Mouse (Mus musculus): ENCODE data around the gene Ddx41. TPM values are rescaled to one million over a fixed set of nuclear protein-coding genes. Genes with fewer than 3 reads are reported as not detected.

Ddx41 gene
- total RNA-seq, 4 experiments from 2014 or later: 8.3 to 12.2 (median 9.2) TPM

DNA sequence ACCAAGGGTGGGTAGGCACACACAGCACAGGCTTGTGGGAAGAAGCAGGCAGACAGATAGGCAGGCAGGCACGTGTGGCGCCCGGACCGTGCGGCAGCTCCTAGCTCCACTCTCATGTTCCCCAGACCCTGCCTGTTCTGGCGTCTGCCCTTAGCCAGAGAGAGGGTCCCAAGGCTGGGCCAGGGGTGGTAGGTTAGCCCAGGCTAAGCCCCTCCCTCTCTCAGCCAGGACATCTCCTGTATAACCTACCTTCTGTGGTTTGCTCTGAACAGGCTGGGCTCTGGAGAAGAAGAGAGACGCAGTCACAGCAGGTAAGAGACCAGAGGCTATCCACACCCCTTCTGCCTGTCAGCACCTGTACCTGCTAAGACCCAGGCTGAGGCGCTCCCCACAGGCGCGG is 27.9 kb downstream of the Ddx41 start:
- no peak for DNase-seq (ENCODE audit: low spot score in 2 of 2)

DNA sequence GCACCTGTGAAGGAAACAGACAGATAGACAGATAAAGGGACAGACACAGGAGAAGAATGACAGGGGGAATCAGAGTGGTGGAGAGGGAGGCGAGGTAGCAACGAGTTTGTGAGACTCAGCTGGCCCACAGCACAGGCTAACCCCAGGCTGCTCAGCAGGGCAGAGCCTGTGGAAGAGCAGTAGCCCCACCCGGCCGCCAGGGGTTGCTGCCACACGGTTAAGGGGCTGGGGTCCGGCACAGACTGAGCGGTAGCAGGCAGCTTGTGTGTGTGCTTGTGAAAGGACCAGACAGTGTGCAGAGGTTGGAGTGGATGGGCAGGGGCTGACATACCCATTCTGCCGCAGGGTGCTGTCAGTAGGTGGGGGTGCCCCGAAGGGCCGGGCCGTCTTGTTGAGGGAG is 28.6 kb downstream of the Ddx41 start:
- no peak for DNase-seq (ENCODE audit: low spot score in 2 of 2)

DNA sequence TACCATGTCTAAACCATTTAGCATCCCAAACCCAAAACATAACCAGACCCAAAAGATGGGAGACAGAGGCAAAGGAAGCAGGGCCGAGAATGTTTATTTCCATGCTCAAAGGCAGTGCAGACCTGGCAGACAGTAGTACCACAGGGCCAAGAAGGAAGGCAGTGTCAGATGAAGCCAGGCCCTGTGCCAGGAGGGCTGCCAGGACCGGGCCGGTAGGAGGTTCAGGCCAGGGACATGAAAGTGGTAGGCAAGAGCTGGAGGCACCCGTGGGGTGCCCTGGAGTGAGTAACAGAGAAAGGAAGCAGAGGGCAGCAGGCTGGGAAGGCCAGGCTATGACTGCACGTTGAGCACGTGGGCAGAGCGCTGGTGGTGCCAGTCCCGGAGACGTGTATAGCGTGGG is 29.8 kb downstream of the Ddx41 start:
- DNase-seq (ENCODE audit: low spot score in 2 of 2): peak; percentile 55 to 79

DNA sequence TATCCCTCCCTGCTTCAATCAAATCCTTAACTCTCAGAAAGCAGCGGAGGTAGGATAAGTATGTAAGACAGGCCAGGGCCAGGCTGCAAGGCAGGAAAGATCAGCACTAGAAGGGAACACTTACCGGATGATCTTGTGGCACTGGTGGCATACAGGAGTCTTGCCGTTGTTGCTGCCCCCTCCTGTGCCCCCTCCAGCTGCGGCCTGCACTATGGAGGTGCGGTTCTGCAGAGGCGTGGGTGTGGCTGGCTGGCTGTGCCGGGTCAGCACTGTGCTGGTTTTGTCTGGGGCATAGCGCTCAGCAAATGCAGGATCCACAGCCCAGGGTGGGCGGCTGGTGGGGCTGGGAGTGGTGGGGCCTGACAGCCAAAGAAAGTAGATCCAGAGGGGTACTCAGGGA is 30.6 kb downstream of the Ddx41 start:
- DNase-seq (ENCODE audit: low spot score in 2 of 2): no peak

DNA sequence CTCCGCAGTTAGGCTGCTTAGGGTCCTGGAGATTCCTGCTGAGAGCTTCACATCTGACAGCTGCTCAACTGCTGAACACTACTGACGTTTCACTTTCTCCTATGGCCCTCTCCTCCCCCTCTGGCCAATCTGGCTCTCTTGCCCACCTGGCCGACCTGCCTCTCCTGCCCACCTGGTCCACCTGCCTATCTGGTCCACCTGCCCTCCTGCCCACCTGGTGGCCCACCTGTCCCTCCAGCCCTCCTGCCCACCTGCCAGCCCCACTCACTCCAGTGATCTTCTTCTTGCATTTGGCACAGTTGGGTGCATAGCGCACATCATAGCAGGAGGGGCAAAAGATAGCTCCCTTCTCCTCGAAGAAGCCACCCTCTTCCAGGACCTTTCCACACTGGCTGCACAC is 32.1 kb downstream of the Ddx41 start:
- no peak for DNase-seq (ENCODE audit: low spot score in 2 of 2)

DNA sequence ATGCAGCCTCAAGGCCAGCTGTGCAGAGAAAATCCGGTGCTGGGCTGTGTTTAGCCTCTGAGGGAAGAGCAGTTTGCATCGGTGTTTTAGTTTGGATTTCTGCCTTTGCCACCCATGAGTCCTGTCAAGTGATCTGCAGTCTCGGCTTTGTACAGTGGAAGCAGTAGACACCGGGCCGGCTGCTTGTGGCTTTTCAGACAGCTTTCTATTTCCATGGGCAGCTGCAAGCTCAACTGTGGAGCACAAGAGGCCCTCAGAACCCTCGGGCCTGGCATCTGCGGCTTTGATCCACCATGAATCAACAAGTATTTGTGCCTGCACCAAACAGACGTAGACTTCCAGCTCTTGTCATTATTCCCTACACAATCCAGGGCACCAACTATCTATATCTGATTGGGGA is 34.1 kb downstream of the Ddx41 start:
- DNase-seq (ENCODE audit: low spot score in 2 of 2): no peak

DNA sequence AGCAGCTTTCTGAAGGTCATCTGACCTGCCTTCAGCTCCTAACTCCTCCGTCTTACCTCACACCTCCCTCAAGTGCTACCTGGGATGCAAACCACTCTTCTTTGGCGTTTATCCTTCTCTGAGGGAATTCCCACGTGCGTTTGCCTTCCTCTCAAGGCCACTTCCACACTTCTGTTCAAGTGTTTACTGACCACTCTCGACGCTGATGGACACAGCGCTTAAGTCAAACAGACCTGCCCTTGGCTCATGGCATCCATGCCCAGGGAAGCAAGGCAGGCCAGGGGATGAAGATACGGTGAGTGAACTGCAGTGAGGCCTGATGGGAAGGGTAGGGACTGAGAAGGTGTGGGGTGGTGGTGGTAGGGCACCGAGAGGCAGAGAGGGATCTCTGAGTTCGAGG is 35.9 kb downstream of the Ddx41 start:
- no peak for DNase-seq (ENCODE audit: low spot score in 2 of 2)

DNA sequence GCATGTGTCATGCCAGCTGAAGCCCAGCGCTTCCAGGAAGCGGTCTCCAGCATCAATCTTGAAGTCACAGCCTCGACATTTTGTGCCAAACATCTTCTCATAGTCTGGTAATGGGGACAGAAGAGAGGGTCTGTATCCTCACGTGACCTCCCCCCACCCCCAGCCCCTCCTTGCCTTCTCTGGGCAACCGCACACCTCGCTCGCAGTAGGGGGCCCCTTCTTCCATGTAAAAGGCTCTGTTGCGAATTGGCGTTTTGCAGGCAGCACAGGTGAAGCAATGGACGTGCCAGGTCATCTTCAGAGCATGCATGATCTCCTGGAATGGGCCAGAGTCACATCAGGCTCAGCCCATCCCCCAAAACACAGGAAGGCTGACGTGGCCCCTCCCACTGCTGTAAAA is 37.6 kb downstream of the Ddx41 start:
- DNase-seq (ENCODE audit: low spot score in 2 of 2): no peak

DNA sequence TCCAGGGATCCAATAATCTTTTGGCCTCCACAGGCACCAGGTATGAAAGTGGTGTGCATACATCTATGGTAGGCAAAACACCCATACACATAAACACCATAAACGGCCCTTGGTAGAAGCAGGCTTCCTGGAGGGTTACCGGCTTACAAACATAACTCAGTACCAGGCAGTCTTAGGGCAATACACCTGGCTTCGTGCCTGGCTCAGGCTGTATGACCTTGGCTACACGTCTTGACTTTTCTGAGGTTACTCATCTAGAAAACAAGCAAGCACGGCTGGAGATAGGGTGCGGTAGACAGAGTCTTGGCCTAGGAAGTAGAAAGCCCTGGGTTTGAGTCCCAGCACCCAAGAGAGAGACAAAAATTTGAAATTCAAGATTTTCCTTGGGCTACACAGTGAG is 39.8 kb downstream of the Ddx41 start:
- DNase-seq (ENCODE audit: low spot score in 2 of 2): peak in 1 of 2 experiments; percentile 47

DNA sequence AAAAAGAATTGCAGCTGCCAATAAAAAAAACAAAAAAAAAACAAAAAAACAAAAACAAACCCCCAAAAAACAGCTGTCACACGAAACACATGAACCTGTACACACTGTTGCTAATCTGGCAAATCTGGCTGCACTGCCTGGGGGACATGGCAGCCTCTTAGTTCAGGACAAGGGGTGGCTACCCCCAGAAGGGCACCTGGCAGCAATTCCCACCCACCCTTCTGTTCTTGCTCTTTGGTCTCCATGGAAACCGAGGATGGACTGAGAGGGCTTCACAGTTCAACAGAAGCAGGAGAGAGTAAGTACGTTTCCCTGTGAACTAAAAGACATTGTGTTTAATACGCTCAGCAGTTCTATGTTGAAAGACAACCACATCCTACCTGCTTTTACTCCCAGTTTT is 40.8 kb downstream of the Ddx41 start:
- no peak for DNase-seq (ENCODE audit: low spot score in 2 of 2)

DNA sequence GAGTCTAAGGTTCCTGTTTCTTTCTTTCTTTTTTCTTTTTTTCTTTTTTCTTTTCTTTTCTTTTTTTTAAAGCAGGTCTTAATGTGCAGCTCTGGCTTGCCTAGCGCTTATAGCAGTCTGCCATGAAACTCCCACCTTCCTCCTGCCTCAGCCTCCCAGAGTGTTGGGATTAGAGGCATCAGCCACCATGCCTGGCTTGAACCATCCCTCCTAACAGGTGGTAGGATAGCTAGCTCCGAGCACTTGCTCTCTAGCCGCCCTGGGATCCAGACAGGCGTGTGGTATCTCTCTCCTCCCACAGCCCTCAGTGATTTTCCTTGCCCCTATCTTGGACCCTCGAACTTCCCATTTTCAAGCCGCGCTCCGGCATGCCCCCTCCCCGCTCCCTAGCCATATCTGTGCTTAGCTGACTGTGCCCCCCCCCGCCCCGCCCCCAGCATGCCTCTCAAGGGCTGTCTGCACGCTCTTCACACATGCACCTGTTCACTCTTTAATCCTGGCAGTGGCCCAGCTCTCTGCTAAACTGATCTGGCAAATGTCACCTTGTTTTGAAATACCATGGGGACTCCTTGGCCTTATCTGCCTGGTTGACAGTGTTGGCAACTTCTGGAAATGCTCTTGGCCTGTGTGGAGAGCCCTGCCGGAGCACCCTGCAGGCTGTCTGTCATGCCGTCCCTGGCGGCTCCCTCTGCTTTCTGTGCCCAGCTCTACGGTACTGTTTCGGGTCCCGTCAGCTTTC is 41.4 kb downstream of the Ddx41 start:
- peak in 1 of 2 experiments; percentile 75 for DNase-seq (ENCODE audit: low spot score in 2 of 2)

DNA sequence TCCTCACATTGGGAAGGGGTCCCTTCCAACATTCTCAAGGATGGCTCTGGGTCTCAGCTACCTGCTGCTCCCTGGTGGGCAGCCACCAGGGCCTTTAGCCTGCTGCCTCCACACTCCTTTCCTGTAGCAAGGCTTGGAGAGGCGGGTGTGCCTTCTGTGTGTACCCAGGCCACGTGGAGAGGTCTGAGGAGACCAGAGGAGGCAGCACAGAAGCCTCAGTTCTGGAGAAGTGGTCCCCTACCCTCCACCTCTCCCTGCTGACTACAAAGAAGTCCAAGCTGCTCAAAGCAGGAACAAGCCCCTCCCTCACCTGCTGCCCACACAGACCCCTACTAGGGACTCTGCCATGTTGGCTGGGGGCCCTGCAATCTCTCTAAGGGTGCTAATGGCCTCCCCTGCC is 42.2 kb downstream of the Ddx41 start:
- DNase-seq (ENCODE audit: low spot score in 2 of 2): no peak

DNA sequence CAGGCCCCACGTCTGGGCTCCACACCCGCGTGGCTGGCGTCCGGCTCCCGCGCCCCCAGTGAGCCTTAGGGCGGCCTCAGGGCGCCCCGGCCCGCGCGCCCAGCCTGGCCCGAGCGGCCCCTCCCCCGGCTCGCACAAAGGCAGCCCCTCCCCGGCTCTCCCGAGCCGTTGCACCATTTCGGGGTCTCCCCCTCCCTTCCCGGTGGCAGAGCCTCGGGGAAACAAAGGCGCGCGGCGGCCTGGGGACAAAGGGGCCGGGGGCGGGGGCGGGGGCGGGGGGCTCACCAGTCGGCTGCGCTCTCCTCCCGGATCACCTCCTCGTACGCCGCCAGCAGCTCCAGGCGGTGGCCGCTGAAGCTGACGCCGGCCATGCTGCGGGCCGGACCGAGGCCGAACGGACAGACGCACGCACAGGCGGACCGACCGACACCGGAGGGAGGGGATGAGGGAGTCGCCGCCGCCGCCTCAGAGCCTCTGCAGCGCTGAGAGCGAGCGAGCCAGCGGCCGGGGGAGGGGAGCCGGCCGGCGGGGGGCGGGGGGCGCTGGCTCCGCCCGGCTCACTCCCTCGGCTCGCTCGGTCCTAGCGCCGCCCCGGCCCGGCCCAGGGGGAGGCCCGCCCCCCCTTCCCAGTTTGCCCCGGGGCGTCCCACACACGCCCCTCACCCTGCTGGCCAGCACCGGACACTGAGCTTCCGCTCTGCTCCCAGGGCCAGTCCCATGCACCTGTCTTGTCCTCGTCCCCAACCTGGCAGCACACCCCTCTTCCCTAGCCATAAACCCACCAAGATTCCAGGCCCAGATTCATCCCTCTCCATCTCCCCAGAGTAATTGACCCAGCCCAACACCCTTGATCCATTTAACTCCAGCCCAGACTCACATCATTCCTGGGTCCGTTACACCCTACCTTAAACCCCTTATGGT is 48.6 kb downstream of the Ddx41 start, which contains the start of gene Dbn1:
Dbn1 (minus strand) TSS at position 534 of the 921 bp plus-strand sequence.
- DNase-seq (ENCODE audit: low spot score in 2 of 2): no peak

DNA sequence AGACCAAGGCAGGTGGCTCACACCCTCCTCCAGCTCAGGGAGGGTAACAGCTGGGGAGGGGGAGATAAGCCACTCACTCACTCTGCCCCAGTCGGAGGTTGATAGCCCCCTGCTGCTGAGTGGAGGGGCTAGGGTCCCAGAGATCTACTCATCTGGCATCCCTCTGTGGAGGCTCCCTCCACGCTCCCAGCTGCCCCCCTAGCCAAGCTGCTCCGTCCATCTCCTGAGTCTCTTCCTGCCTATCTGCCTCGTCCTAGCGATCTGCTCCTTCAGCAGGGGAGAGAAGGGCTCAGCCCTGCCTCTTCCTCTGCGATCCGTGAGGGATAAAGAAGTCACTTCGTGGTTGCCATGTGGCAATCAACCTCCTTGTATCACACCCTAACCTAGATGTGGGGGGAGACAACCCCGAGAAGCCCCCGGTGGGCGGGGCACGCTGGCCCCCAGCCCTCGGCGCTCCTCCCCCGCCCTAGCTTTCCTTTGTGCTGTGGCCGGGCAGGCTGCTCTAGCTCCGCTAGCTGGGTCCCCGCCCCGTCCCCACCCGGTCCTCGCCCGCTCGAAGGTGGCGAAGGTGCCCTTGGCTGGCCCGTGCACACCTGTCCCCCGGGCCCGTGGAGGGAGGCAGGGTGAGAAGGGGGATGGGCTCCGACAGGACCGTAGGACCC is 49.4 kb downstream of the Ddx41 start:
- DNase-seq (ENCODE audit: low spot score in 2 of 2): no peak

DNA sequence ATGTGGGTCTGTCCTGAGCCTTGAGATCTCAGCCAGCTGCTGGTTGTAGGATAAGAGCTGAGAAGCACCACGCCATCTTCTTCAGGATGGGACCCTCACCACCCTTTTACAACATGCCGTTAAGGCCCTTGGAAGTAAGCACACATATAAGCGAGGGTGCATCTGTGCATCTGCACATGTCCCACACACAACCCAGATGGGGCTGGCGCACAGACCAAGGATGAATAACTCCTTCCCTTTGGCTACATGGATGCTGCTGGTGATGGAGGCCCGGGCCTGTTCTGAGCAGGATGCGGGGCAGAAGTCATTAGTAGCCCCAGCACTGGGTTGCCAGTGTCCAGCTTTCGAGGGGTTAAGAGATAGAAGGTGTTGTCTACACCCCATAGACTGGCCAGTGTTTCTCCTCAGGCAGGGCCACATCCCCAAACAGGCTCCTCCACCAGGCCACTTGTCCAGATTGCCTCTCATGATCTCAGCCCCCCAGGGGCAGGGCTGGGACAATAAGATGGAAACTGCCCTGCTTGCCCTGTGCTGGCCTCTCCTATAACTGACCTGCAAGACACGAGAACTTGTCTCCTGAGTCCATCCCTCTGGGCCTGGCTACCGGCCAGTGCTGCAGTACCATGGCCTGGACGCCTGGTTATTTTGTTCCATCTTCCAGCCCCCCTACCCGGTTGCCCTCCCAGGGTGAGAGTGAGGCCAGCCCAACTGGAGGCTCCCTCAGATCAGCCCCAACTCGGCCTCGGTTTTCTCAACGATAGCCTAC is 50.2 kb downstream of the Ddx41 start:
- DNase-seq (ENCODE audit: low spot score in 2 of 2): no peak

DNA sequence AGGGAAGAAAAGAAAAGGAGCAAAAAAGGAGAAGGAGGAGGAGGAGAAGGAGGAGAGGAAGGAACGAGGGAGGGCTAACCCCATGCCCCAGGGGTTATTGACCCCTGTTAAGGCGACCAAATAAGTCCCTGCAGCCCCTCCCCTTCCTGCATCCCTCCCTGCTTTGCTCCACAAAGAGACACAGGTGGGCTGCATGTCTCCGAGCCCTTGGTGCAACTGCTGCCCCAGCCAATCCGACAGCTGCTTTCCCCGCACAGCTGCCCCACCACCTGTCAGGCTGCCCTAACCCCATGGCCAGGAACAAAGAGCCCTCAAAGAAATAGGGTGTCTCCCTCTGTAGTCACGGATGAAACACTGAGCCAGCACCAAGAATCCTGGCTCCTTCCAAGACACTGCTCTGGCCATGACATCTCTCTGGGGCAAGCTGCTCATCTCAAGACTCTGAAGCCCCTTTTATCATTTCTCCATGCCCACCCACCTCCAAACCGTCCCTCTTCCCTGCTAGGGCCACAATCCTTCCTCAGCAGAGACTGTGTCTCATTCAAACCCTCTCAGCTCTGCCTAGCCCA is 51.9 kb downstream of the Ddx41 start:
- DNase-seq (ENCODE audit: low spot score in 2 of 2): no peak

DNA sequence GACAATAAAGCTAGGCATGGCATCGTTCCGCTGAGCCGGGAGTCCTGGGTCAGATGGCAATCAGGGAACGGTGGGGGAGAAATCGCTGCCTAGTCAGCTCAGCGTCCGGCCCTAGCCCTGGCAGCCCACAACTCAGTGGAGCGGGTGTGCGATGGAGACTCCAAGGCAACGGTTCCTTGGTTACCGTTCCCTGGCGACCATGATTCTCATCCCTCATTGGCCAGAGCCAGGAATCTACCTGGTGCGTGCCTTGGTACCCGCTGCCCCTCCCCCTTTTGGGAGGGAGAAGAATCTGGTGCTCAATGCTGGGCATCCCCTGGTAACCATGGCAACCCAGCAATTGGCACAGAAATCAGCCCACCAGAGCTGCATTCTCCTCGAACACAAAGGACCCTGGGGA is 52.9 kb downstream of the Ddx41 start:
- no peak for DNase-seq (ENCODE audit: low spot score in 2 of 2)

DNA sequence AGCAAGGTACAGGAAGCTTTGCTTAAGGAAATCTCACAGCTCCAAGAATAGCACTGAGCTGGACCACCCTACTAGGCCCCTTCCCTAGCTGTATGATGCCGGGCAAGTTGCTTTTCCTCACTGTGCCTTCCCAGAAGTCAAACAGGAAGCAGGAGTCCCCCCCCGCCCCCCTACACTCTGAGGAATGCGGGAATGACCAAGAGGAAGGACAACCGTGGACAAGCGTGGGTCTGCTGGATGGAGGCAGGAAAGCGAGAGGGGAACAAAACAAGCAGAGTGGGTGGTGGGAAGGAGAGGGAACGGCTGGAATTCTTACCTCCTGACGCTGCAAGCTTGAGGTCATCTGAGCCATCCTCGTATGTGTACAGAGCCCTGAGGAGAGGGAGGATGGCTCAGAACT is 53.4 kb downstream of the Ddx41 start:
- no peak for DNase-seq (ENCODE audit: low spot score in 2 of 2)

DNA sequence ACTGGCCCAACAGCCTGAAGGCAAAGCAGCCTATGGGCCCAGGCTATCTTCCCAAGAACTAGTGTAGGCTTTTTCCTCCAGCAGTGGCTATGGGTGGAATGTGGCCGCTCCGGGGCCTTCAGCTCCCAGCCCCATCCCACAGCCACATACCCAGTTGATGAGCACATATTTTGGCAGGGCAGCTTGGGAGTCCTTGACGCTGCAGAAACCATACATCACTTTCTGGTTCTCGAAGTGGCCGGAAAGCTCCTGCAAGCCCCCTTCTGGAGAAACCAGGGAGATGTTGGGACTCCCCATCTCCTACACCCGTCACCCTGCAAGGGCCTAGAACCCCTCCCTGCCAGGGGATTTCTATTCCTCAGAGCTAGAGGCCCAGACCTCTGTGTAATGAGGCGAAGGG is 53.9 kb downstream of the Ddx41 start:
- DNase-seq (ENCODE audit: low spot score in 2 of 2): no peak

All from gastrocnemius, adult 8-10 months (tissue).